Mouse (Mus musculus) bone marrow macrophage, adult 2 months (primary cell): Measurements from ENCODE around the gene Kcnj9. TPM values are rescaled to one million over a fixed set of nuclear protein-coding genes. Genes with fewer than 3 reads are reported as not detected.

Source experiments
- H3K27ac ChIP-seq: 2 replicates; pipeline ENCODE4 v1.5.1; 2012; ENCODE audit warnings: low read depth, low read length; ENCODE audit not compliant: insufficient read depth
- H3K4me1 ChIP-seq: 2 replicates; pipeline ENCODE4 v1.6.1; 2012; ENCODE audit warnings: low read length; ENCODE audit not compliant: control insufficient read depth, insufficient read depth
- H3K4me3 ChIP-seq: 2 replicates; pipeline ENCODE4 v1.5.1; 2012; ENCODE audit warnings: mild to moderate bottlenecking, low read length, moderate library complexity; ENCODE audit not compliant: insufficient read depth
- CTCF ChIP-seq: IDR thresholded peaks from 2 replicates; pipeline ENCODE4 v1.5.1; 2012; ENCODE audit warnings: low read depth, mild to moderate bottlenecking, low read length, moderate library complexity
- POLR2A ChIP-seq: IDR thresholded peaks from 2 replicates; pipeline ENCODE4 v1.6.1; 2012; ENCODE audit warnings: mild to moderate bottlenecking, low read depth, low read length, borderline replicate concordance
- polyA plus RNA-seq: library from polyadenylated mRNA; stranded (reverse); fragments of >200 nt; gene quantifications from 2 replicates; pipeline ENCODE4 v1.2.4, GENCODE M21; 2012; ENCODE audit not compliant: missing spikeins, insufficient read depth, insufficient read length

Gene Kcnj9
- polyA plus RNA-seq, 1 experiment, result 1.8 TPM

DNA sequence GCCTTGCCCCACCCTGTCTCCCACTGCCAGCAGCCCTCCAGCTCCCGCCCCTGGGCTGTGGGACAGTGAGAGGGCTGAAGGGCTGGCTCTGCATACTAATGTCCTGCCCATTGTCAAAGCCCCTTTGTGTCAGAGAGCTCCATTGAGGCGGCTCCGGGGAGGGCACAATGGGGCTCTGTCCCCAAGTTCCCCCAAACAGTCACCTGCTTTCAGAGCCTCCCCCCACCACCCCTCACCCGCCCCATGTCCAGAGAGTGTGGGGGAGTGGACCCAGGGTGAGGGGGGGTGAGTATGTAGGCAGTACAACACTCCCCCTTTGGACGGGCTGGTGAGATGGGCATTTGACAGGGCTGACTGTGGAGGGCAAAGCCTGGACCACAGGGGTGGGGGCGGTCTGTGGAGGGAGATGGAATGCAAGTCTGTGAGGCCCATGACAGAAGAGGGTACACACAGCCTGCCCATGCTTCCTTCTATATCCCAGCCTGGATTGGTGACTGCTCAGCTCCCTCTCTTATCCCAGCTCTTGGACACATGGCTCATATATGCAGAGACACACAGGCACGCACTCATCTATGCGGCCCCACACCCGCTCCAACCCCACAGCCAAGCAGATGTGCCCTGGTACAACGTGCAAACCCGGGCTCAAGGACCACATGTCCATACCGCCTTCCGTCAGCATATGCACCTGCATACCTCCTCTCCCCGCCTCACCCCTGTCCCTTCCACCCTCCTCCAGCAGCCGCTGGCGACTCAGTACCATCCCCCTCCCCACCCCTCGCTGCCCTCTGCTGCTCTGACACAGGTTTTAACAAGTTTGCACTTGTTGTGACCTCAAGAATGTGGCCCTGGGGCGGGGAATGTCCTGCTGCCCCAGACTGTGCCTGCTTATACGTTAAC lies 21.0 kb upstream of the Kcnj9 start:
- TF ChIP-seq CTCF, result no peak
- no peak for TF ChIP-seq POLR2A
- H3K4me1 ChIP-seq, result peaks cover 53% of the 10 kb centered on the region
- no peak overlapping the region for H3K27ac ChIP-seq
- H3K4me3 ChIP-seq, result no peak overlapping the region

DNA sequence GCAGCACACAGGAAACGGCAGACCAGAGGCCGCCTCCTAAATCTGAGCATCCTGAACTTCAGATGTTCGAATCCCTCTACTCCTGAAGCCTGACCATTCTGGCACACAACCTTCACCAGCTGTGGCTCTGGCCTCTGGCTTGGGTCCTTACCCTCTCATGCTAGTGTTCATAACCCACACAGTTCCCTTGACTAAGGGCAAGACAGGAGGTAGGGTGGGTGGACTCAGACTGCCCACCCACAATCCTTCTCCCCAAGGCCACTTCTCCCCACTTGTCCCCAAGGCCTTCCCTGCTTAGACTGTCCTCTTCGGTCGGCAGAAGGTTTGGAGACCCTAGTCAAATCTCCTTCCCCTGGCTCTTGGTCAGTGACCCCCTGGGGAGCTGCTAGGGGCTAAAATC lies 20.4 kb upstream of the Kcnj9 start:
- TF ChIP-seq POLR2A, result no peak
- TF ChIP-seq CTCF, result no peak
- peaks cover 53% of the 10 kb centered on the region for H3K4me1 ChIP-seq
- no peak overlapping the region for H3K27ac ChIP-seq
- H3K4me3 ChIP-seq, result no peak overlapping the region

GRCm38 (mm10) chr1:172347382-172347781 lies 18.3 kb upstream of the Kcnj9 start:
- H3K4me3 ChIP-seq, result no peak overlapping the region
- H3K27ac ChIP-seq, result peak overlapping the region; percentile 94
- no peak for TF ChIP-seq POLR2A
- no peak for TF ChIP-seq CTCF
- H3K4me1 ChIP-seq, result peaks cover 43% of the 10 kb centered on the region

DNA sequence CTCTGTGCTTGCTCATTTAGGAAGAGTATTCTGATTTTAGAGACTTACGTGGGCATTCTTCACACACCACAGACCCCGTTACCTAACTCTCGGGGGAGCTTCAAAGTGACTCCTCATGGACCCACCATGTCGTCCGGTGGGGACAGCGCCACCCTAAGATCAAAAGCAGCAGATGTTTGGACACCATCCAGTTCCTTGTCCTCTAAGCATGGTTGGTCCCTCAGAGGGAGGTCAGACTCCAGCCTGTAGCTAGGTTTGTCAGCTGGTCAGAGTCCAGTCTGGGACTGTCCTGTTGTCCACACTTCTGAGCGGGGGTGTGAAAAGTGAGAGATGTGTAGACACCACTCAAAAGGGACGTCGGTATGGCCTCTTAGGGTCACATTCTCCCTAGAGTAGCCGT lies 17.6 kb upstream of the Kcnj9 start:
- no peak for TF ChIP-seq POLR2A
- no peak for TF ChIP-seq CTCF
- Histone ChIP-seq H3K4me1 (peaks cover 37% of the 10 kb centered on the region), H3K4me3 (no peak overlapping the region), H3K27ac (peak overlapping the region; percentile 94)

DNA sequence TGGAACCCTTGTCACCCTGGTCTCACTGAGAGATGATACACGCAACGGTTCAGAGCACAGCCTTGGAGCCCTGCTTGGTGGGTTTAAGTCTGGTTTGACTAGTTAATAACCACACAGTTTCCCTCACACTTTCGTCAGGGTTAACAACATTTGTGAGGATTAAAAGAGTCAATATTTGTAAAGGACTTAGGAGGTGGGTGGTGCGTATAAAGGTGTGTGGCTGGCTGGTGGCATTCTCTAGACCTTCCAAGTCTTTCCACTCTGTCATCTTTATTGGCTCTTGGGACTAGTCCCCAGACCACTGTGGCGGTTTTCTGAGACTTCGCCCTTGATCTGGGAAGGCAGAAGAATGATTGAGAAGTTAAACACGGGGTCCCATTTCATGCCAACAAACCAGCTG lies 15.7 kb upstream of the Kcnj9 start:
- Histone ChIP-seq H3K27ac (no peak overlapping the region), H3K4me1 (peaks cover 31% of the 10 kb centered on the region), H3K4me3 (no peak overlapping the region)
- no peak for TF ChIP-seq CTCF
- no peak for TF ChIP-seq POLR2A

- Histone ChIP-seq H3K4me3 (no peak overlapping the region), H3K4me1 (peaks cover 30% of the 10 kb centered on the region), H3K27ac (no peak overlapping the region)
- TF ChIP-seq CTCF (no peak), POLR2A (no peak)
Measured at GRCm38 (mm10) chr1:172343914-172344313, 14.8 kb upstream of the Kcnj9 start.

DNA sequence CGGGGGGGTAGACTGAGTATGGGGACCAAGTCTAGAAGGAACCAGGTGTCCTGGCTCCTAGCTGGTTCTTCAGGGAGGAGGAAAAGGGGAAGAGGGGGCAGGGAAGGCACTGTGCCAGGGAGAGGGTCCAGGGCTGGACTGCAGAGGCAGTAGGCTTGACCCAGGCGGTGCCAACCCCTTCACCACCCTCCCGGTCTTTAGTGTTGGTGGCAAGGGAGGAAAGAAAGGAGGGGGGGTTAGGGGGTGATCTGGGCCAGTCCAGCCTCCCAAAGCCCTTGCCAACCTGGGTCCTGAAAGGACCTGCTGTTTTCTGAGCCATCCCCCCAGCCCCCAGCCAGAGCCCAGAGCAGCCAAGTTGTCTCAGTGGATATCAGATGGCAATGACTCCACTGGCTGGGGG lies 13.6 kb upstream of the Kcnj9 start:
- TF ChIP-seq CTCF (no peak), POLR2A (no peak)
- no peak overlapping the region for H3K4me3 ChIP-seq
- peaks cover 19% of the 10 kb centered on the region for H3K4me1 ChIP-seq
- H3K27ac ChIP-seq, result no peak overlapping the region

- no peak overlapping the region; the same call in 1 of the 2 replicates for H3K4me3 ChIP-seq
- no peak for TF ChIP-seq POLR2A
- no peak overlapping the region for H3K27ac ChIP-seq
Measured at GRCm38 (mm10) chr1:172341386-172341785, 12.3 kb upstream of the Kcnj9 start.

GRCm38 (mm10) chr1:172340729-172341321 lies 11.7 kb upstream of the Kcnj9 start, which contains the start of gene Kcnj10:
TSS of gene Kcnj10 (plus strand) at chr1:172341210.
- no peak for TF ChIP-seq POLR2A
- TF ChIP-seq CTCF, result no peak
- Histone ChIP-seq H3K27ac (no peak within 1 kb of the TSS), H3K4me3 (peak within 1 kb of the TSS; percentile 51), H3K4me1 (peaks cover 6% of the 10 kb centered on the region)

More at GRCm38 (mm10) chr1:172341386-172341785, 12.3 kb upstream of the Kcnj9 start:
- H3K4me1 ChIP-seq, result peaks cover 7% of the 10 kb centered on the region
